Mouse (Mus musculus) kidney, embryonic 16.5 days (tissue): ENCODE data around the gene Irf2. TPM values are rescaled to one million over a fixed set of nuclear protein-coding genes. Genes with fewer than 3 reads are reported as not detected.

ENCODE experiments used
- ATAC-seq: fragments of 200-750 bp; cut with Nextera tagmentation; 2 replicates; pipeline ENCODE4 v1.8.0; 2017; ENCODE audit warnings: moderate TSS enrichment; ENCODE audit not compliant: low FRiP score, low TSS enrichment
- H3K27ac ChIP-seq: fragments of 300-500 bp; sonication (generic); 2 replicates; pipeline ENCODE4 v1.5.1; 2014; ENCODE audit warnings: low read length
- H3K27me3 ChIP-seq: fragments of 300-500 bp; sonication (generic); 2 replicates; pipeline ENCODE4 v1.6.1; 2014; ENCODE audit warnings: low read length, control low read depth, mixed read lengths; ENCODE audit not compliant: insufficient read depth
- H3K36me3 ChIP-seq: fragments of 300-500 bp; sonication (generic); 2 replicates; pipeline ENCODE4 v1.6.1; 2014; ENCODE audit warnings: low read length, control low read depth, mixed read lengths; ENCODE audit not compliant: insufficient read depth
- H3K4me1 ChIP-seq: fragments of 300-500 bp; sonication (generic); 2 replicates; pipeline ENCODE4 v1.6.1; 2014; ENCODE audit warnings: low read length, control low read depth, mixed read lengths; ENCODE audit not compliant: insufficient read depth
- H3K4me2 ChIP-seq: fragments of 300-500 bp; sonication (generic); replicated peaks from 2 replicates; pipeline ENCODE4 v1.6.1; 2014; ENCODE audit warnings: low read depth, low read length
- H3K4me3 ChIP-seq: fragments of 300-500 bp; sonication (generic); 2 replicates; pipeline ENCODE4 v1.5.1; 2014; ENCODE audit warnings: mild to moderate bottlenecking, low read length
- H3K9ac ChIP-seq: fragments of 300-500 bp; sonication (generic); replicated peaks from 2 replicates; pipeline ENCODE4 v1.6.1; 2014; ENCODE audit warnings: low read length
- H3K9me3 ChIP-seq: fragments of 300-500 bp; sonication (generic); 2 replicates; pipeline ENCODE4 v1.6.1; 2016; ENCODE audit warnings: low read length, control low read depth
- WGBS: fragments of 180-500 bp; shearing (Covaris S2); extraction: QIAGEN DNeasy Blood & Tissue Kit; methylation state at CpG from one replicate; pipeline ENCODE4 v1.1.7; 2014; 5-methylcytosine and 5-hydroxymethylcytosine counted together
- polyA plus RNA-seq: library from polyadenylated mRNA; unstranded; fragments of >200 nt; fragmentation: Nextera tagmentation; extraction: Ambion mirVana; gene quantifications from 2 replicates; pipeline ENCODE4 v1.2.1, GENCODE M21; 2015

The Irf2 gene
- polyA plus RNA-seq, 1 experiment from 2014 or later = 19.2 TPM

DNA sequence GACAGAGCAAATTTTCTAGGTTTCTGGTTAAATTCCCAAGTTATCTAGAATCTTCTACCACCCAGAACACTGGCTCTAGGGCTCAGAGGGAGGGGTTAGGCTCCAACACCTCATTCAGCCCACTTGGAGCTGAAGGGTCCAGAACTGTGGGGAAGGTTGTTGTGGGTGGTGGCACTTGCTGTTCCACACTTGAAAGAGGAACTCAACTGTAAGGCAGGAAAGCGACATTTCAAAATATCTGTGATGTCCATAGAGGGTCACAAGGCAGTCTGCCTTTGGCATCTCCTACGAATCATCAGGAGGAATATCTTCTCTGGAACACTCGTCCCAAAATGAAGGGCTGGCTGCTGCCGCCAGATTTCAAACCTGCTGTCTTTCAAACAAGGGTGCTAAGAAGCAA, 150.7 kb downstream of the Irf2 start:
- WGBS = 89% methylated on average over 4 of the region's 4 CpGs
- Histone ChIP-seq H3K36me3 (no peaks in the 10 kb centered on the region), H3K27ac (no peak overlapping the region), H3K9ac (no peak overlapping the region), H3K27me3 (no peaks in the 10 kb centered on the region), H3K4me1 (no peaks in the 10 kb centered on the region), H3K9me3 (0 out of 2 replicates have a peak, but pooled peaks cover 4% of the 10 kb centered on the region), H3K4me2 (no peak overlapping the region), H3K4me3 (no peak overlapping the region)
- ATAC-seq = no peak

- no peaks in the 10 kb centered on the region for H3K36me3 ChIP-seq
- 62% methylated on average over 22 of the region's 22 CpGs for WGBS
- no peak overlapping the region for H3K9ac ChIP-seq
- no peaks in the 10 kb centered on the region for H3K4me1 ChIP-seq
- H3K4me3 ChIP-seq = no peak overlapping the region
- peak overlapping the region; percentile 31 for H3K4me2 ChIP-seq
- no peaks in the 10 kb centered on the region for H3K27me3 ChIP-seq
- no peaks in the 10 kb centered on the region for H3K9me3 ChIP-seq
- peak overlapping the region; percentile 81 for H3K27ac ChIP-seq
- peak; percentile 78 for ATAC-seq
Observed at GRCm38 (mm10) chr8:46892511-46893273, 153.2 kb downstream of the Irf2 start.

GRCm38 (mm10) chr8:46894385-46894784, 154.9 kb downstream of the Irf2 start:
- no peak overlapping the region for H3K4me2 ChIP-seq
- H3K4me3 ChIP-seq = no peak overlapping the region
- no peak overlapping the region for H3K9ac ChIP-seq
- H3K27ac ChIP-seq = no peak overlapping the region
- H3K4me1 ChIP-seq = peaks cover 9% of the 10 kb centered on the region; the same call in 1 of the 2 replicates
- H3K9me3 ChIP-seq = no peaks in the 10 kb centered on the region
- H3K27me3 ChIP-seq = no peaks in the 10 kb centered on the region
- ATAC-seq = no peak
- H3K36me3 ChIP-seq = no peaks in the 10 kb centered on the region
- WGBS = 90% methylated on average over 2 of the region's 2 CpGs

DNA sequence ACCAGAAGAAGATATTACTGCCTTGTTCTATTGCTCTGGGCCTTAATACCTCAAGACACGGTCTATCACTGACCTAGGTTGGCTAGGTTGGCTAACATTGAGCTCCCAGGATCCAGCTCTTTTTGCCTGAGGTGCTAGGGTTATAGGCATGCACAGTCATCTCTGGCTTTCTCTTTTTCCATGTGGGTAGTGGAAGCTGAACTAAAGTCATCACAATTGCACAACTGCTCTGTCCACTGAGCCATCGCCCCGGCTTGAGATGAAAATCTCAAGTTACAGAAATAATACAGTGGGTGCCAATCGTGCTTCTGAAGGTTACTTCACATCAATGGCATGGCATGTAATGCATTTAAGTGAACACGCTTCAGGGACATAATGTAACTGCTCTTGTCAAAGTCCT, 156.5 kb downstream of the Irf2 start:
- Histone ChIP-seq H3K4me1 (peaks cover 9% of the 10 kb centered on the region; the same call in 1 of the 2 replicates), H3K9ac (no peak overlapping the region)

DNA sequence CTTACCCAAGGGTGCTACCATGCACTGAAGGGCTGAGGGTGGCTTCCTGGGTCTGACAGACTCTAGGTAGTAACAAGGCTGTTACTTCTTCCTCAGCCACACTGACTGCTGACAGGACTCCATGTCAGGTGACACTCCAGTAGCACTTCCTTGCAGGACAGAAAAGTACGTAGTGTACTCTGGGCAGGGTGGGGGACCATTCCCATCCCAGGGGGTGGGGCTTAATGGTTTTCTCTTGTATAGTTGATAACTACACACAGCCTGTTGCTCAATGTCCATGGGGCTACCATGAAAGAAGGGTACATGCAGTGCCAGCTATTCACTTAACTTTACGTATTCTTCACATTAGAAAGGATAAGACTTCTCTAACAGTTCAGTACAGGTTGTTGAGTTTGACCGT, 157.2 kb downstream of the Irf2 start:
- 91% methylated on average over 3 of the region's 3 CpGs for WGBS
- H3K9ac ChIP-seq = no peak overlapping the region
- no peak overlapping the region for H3K27ac ChIP-seq
- H3K4me1 ChIP-seq = peaks cover 9% of the 10 kb centered on the region; the same call in 1 of the 2 replicates
- H3K36me3 ChIP-seq = no peaks in the 10 kb centered on the region
- H3K27me3 ChIP-seq = no peaks in the 10 kb centered on the region
- no peak for ATAC-seq
- no peaks in the 10 kb centered on the region for H3K9me3 ChIP-seq
- H3K4me3 ChIP-seq = no peak overlapping the region
- H3K4me2 ChIP-seq = no peak overlapping the region

More for the DNA sequence above, 156.5 kb downstream of the Irf2 start:
- H3K9me3 ChIP-seq = no peaks in the 10 kb centered on the region
- H3K36me3 ChIP-seq = no peaks in the 10 kb centered on the region
- no peak overlapping the region for H3K4me3 ChIP-seq
- H3K27ac ChIP-seq = no peak overlapping the region
- H3K4me2 ChIP-seq = no peak overlapping the region
- H3K27me3 ChIP-seq = no peaks in the 10 kb centered on the region
- WGBS = 63% methylated on average over 5 of the region's 5 CpGs
- no peak for ATAC-seq

Other genes with a start within 250 kb of the Irf2 start
- 17.2 and 18.2 TPM in 2 replicates for gene Cenpu, start 187.7 kb upstream of the Irf2 start, polyA plus RNA-seq
- gene Primpol, start 122.5 kb upstream of the Irf2 start, polyA plus RNA-seq = 13.8 and 17.4 TPM in 2 replicates
- gene Casp3, start 122.4 kb upstream of the Irf2 start, polyA plus RNA-seq = 73.5 and 77.6 TPM in 2 replicates
- gene Enpp6, start 247.2 kb downstream of the Irf2 start, polyA plus RNA-seq = 1.7 and 2.5 TPM in 2 replicates